Mouse (Mus musculus) naive thymus-derived CD4-positive, alpha-beta T cell, adult 5 months (primary cell): ENCODE results near the gene Gsx2. TPM values are rescaled to one million over a fixed set of nuclear protein-coding genes. Genes with fewer than 3 reads are reported as not detected.

ENCODE experiments used
- polyA plus RNA-seq: library from polyadenylated mRNA; unstranded; fragments of 100-300 nt; shearing (Covaris generic); gene quantifications from one replicate; pipeline ENCODE4 v1.2.1, GENCODE M21; 2017

Gene Gsx2
- polyA plus RNA-seq: not detected

GRCm38 (mm10) chr5:75075383-75075941 is at the start of gene Gsx2:
Gsx2 (plus strand) TSS chr5:75075601.

GRCm38 (mm10) chr5:75044310-75044904 is 31.0 kb upstream of the Gsx2 start, which contains the start of gene Chic2:
Chic2 (minus strand) TSS chr5:75044774.

Other genes starting within 250 kb of the Gsx2 start
- gene Chic2, start 30.8 kb upstream of the Gsx2 start, polyA plus RNA-seq: 178 TPM
- not detected for gene Pdgfra, start 76.7 kb downstream of the Gsx2 start, polyA plus RNA-seq